Mouse (Mus musculus): Measurements from ENCODE around the gene Zfp277.

The Zfp277 gene

DNA sequence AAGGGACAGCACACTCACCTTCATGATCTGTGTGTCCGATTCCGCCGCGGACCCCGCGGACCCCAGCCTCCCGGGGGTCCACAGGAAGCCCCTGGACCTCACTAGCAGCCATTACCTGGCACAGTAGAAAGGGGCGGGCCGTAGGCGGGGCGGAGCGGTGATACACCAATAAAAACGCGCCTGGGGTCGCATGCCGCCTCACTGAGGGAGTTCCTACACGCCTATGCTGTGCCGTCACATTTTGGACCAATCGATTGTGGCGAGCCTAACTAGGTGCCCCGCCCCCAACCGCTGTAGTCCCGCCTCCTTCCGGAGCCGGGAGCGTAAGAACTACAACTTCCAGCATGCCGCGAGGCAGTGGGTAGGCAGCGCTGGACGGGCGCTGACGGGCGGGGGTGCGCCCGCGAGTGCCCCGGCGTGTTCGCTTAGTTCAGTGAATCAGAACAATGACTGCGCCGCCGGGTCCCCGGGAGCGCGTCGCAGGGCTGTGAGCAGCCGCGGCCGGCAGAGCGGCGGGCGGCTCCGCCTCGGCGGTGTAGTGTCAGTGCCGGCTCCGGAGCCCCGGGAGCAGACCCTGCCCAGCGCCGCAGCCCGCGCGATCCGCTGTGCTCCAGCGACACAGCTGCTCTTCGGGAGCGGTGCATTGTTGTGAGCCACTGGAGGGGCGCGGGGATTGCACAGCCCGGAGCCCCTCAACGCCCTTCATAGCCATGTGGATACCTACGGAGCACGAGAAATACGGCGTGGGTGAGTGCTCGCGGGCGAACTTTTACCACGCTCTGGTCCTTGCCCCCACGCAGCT is at the start of gene Zfp277, which contains the start of gene Dock4:
Gene Zfp277, minus strand, starts transcription at position 255 of the 802 bp plus-strand sequence.
Gene Dock4, plus strand, starts transcription at position 305 of the 802 bp plus-strand sequence.
- DNase-seq (ENCODE audit: extremely low read depth, low read depth) = peak; percentile 94

DNA sequence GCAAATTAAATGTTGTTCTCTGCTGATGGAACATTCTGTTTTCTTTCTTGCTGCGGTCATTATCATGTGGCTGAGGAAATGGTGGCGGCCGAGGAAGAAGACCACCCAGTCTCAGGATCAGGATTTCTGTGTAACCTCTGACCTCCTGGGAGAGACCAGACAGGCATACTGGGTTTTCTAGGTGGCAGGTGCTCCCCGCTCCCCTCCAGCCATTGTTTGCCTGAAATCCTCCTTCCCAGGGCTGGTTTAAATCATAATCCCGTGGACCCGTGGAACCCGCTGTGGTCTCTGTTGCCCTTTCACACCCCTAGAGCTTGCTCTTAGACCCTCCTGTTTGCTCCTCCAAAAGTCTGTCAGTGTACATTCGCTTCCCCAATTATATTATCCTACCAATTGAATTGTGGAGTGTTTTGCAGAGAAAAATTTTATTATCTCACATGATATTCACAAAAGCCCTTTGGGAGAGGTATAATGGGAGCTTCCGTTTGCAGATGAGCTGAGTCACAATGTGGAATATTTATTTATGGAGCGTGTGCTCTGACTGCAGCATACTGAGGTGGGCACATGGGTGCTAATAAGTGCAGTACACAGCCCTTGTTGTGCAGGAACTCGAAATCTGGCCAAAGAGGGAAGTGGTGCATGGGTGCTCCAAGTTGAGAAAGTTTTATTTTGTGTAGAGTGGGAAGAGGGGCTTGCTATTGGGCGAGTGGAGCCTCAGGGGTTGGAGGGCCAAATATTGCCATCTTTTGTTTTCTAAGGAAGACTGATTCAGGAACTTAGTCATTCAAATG is 40.5 kb upstream of the Zfp277 start:
- no peak for DNase-seq (ENCODE audit: extremely low read depth, low read depth)

GRCm38 (mm10) chr12:40485210-40485609 is 39.5 kb upstream of the Zfp277 start:
- DNase-seq (ENCODE audit: extremely low read depth, low read depth) = no peak

DNA sequence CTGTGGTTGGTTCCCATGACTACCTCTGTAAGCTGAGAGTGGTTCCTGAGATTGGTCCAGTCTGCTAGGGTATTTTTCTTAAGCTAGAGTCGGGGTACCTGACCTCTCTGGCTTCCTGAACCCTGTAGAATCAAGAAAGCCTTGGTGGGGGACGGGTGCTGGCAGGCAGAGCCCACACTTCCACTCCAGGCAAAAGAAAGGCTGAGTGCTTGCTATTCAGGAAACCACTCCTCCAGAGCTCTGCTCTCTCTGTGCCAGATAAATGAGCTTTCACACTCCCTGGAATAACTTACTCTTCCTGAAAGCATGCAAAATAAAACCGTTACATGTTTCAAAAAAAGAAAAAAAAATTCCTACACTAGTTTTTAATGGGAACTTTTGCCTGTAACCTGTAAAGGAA is 38.5 kb upstream of the Zfp277 start:
- DNase-seq (ENCODE audit: extremely low read depth, low read depth) = no peak

DNA sequence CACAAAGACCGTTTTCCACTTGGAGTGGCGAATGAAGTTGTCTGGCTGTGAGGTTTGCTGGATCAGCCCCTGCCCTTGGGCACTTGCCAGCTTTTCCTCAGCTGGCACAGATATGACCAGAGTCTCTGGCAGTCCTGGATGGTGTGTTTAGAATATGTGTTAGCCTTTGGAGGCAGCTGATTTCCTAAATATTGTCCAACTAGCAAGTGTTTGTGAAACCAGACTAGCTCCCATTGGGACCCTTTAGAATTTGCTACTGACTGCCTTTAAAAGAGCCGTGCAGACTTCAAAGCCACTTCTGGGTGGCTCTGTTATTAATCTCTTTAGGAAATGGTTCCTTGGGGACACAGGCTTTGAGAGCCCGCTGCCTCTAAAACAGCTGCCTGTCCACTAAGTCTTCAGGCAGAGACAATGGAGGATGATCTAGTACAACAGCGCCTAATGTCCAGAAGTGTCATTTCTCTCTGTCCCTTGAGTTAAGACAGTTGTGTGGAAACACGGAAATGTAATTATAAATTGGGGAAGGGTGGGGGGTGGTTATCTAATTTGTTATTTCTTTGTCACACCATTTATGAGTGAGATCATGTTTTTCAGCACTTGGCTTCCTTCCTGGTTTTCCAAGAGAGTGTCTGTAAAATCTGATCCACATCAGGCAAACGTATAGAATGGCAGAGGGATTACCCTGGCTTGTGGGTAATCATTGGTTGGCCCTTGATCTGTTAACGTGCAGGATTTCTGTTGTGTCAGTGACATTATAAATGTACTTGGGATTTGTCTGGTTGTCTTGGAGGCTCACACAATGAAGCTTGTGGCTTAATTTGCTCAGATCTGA is 32.1 kb upstream of the Zfp277 start:
- DNase-seq (ENCODE audit: extremely low read depth, low read depth) = no peak

- no peak for DNase-seq (ENCODE audit: extremely low read depth, low read depth)
Measured at GRCm38 (mm10) chr12:40473709-40474108, 28.0 kb upstream of the Zfp277 start.

DNA sequence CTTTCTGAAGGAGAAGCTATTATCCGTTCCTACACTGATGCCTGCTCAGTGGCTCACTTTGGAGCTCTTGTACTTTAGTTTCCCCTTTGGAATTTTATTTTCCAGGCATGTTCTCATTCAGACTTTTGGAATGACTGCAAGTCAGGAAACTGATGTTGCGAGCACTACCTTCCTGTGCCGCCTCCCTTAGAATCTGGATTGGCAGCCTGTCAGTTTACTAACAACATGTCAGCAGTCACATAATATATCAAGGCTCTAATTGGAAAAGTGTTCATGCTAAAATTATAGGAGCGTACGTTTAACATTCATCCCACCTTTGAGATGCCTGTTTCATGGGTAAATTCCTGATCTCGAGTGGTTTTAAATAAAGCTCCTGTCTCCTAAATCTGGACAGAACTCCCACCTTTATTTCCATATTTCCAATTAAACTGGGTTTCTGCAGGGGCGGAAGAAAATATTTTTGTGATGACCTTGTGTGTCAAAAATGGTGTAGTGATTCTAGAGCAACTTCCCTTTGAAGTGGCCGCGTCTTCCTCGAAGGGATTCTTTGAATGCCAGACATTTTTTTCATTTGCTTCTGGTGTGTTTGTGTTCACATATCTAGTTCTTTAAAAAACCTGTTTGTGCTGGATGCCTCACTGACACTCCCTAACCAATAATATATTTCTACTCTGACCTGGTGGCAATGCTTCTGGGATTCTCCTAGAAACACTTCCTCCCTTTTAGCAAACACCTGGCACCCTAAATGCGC is 26.1 kb upstream of the Zfp277 start:
- DNase-seq (ENCODE audit: extremely low read depth, low read depth) = no peak

GRCm38 (mm10) chr12:40469009-40469408 is 23.3 kb upstream of the Zfp277 start:
- no peak for DNase-seq (ENCODE audit: extremely low read depth, low read depth)

DNA sequence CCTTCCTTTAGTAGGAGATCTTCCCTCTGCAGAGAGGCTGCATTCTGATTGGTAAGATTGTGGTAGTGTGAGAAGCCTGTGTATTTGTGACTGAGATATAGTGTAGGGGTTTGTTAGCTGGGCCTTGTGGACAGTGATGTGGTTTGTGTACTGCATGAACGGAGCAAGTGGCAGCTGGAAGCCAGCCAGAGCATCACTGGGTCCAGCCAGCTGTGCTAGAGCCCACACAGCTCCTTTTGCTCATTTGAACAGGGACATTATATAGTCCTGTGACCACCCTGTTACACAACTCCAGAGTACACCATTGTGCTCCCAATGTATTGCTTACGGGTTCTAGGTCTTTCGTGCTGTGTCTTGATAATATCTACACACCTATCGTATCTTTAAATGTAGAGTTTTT is 22.5 kb upstream of the Zfp277 start:
- DNase-seq (ENCODE audit: extremely low read depth, low read depth) = no peak

GRCm38 (mm10) chr12:40464282-40464681 is 18.6 kb upstream of the Zfp277 start:
- DNase-seq (ENCODE audit: extremely low read depth, low read depth) = no peak

DNA sequence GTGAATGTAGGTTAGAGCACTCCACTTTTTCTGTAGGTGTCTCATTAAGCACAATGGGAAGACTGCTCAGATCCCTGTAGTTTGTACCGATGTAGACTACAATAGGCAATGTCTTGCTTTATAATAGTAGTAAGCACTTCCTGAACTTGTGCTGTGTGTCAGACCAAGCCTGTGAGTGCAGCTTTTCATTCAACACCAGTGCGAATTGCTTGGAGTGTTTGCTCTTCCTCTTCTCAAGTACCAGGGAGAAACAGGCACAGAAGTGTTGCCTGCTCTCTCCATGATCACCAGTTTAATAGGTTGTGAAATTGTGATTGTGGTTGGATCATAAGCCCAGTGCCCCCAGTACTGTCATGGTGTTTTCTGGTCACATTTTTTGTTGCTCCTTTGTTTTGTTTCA is 18.1 kb upstream of the Zfp277 start:
- no peak for DNase-seq (ENCODE audit: extremely low read depth, low read depth)

- DNase-seq (ENCODE audit: extremely low read depth, low read depth) = no peak
Measured at GRCm38 (mm10) chr12:40462693-40463235, 17.1 kb upstream of the Zfp277 start.

- DNase-seq (ENCODE audit: extremely low read depth, low read depth) = no peak
Measured at GRCm38 (mm10) chr12:40459673-40460265, 14.1 kb upstream of the Zfp277 start.

DNA sequence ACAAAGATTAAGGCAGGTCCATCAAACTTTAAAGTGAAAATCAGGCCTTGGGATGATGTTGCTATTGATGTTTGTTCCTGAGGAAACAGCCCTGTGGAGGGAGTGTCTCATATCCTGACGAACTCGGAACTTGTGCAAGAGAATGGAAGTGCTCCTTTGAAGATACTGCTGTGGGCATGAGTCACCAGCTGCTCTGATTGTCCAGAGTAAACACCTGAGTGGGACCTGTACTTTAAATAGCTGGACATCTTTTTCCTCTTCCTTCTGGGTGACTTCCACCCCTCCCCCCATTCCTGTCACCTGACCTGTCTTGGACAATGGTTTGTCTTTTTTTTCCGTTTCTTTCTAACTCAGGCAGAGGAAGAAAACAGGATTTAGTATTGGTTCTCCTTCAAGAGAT is 13.3 kb upstream of the Zfp277 start:
- DNase-seq (ENCODE audit: extremely low read depth, low read depth) = no peak

- no peak for DNase-seq (ENCODE audit: extremely low read depth, low read depth)
Measured at GRCm38 (mm10) chr12:40456517-40456916, 10.8 kb upstream of the Zfp277 start.

DNA sequence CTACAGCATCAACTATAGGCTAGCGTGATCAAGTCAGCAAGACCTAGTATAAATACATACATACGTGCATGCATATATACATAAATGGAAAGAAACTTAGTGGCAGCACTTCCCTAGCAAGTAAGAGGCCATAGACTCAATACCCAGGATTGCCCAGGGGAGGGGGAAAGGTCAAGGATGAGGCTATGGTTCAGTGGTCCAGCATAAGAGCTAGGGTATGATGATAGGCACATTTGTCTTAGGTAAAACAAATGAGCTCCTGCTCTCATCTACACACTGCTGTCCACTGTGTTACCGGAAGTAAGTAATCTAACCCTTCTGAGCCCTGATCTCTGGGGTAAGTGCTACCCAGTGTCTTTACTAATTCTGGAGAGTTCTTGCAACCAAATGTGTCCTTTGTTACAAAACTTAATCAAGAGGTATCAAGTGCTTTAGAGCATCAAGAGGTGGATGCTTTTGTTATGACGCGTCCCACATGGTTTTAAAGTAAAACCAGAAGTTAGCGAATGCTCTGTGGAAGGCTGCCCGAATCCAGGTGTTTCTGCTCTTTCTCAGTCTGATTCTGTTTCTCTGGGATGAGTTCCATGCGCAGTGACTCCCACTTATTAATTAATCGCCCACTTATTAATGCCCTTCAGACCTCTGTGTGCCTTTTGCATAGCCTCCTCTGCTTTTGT is 3.6 kb upstream of the Zfp277 start:
- DNase-seq (ENCODE audit: extremely low read depth, low read depth) = no peak

DNA sequence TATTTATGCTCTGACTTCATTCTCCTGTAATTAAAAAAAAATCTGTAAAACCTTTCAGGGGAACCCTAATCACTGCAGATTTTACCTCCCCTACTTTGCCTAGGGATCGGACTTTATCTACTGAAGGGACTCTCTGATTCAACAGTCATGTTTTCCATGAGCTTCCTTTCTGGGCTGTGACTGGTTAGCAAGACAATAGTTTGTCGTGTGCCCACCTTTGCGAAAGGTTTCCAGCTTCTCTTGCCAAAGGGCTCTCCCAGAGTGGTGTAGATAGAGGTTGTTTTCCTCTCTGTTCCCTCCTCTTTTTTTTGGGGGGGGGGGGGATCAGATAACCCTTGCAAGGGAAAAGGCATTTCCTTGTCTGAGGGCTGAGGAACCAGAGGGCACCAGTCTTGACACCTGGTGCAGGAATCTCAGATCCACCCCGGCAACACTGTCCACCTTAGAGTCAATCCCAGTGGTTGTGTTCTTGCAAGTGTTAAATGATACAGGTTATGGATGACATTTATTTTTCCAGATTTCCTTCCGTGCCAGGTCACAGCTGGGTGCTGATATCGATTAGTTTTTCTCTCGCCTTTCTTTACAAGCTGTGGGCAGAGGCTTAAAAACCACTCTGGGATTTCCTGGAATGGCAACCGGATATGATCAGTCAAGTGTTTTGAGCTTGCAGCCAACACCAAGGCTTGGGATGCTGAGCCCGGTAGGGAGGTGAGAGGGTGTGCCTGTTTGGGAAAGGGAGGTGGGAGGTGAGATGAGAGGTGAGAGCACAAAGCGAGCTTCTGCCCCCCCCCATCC is 2.1 kb upstream of the Zfp277 start:
- DNase-seq (ENCODE audit: extremely low read depth, low read depth) = no peak

GRCm38 (mm10) chr12:40446450-40447381 is 1.0 kb upstream of the Zfp277 start:
- no peak for DNase-seq (ENCODE audit: extremely low read depth, low read depth)

Measured in MEL-GATA-1-ER (cell line).